Mouse (Mus musculus): ENCODE measurements around the gene Kcnn3.

DNA sequence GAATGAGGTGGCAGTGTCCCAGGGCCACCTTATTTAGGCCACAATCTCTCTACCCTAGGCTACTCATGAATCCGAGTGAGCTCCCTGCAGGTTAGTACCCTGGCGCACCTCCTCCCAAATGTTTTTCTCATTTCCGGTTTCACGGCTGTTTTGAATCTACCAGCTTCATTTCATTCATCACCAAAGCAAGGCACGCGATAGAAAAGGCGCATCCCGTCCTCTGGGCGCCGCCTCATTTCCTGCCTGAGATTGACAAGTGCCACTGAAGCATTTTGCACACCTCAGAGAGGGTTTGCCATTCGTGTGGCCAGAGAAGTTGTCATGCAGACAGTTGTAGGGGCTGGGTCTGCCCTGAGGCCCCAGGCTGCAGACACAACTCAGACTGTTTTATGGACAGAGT lies 68.5 kb downstream of the Kcnn3 start:
- TF ChIP-seq POLR2A (IDR thresholded peaks at IDR 0.05; ENCODE audit: borderline replicate concordance, control insufficient read depth, low read depth, low read length) (no peak), CTCF (IDR thresholded peaks at IDR 0.05; ENCODE audit: control insufficient read depth, insufficient read depth, low read length) (no peak)
